Mouse (Mus musculus) urinary bladder, postnatal 36 days (tissue): ENCODE measurements around the gene Cenpx.

Source experiments
- DNase-seq, 2 experiments: peaks; one replicate each; pipeline ENCODE4 v3.0.0; 2022; ENCODE audit warnings: low spot score in 2 of 2, mixed read lengths in 1 of 2

The Cenpx gene

DNA sequence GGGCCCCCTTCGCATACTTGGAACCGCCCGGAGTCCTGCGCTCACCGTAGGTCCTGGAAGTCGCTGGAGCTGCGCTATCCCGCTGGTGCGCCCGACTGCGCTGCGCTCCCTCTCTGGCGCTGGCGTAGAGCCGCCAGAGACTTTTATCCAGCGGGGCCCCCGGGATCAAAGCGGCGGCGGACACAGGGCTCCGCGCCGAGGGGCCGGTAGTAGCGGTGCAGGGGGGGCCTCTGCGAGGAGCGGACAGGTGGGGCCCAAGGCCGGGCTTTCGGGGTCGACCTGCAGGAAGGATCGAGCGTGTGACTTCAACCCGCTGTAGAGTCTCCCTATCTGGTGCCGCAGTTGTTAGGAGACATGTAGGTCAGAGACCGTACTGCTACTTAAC is 52.5 kb downstream of the Cenpx start, which contains the start of gene Notum:
Gene Notum (minus strand): TSS at position 100 of the 385 bp plus-strand sequence.
- DNase-seq: no peak
